Mouse (Mus musculus): ENCODE results near the gene Olig2.

Olig2 gene

GRCm38 (mm10) chr16:91226883-91227759 is 1.9 kb downstream of the Olig2 start:
- DNase-seq: no peak

- no peak for DNase-seq
Observed at GRCm38 (mm10) chr16:91227760-91228043, 2.4 kb downstream of the Olig2 start.

DNA sequence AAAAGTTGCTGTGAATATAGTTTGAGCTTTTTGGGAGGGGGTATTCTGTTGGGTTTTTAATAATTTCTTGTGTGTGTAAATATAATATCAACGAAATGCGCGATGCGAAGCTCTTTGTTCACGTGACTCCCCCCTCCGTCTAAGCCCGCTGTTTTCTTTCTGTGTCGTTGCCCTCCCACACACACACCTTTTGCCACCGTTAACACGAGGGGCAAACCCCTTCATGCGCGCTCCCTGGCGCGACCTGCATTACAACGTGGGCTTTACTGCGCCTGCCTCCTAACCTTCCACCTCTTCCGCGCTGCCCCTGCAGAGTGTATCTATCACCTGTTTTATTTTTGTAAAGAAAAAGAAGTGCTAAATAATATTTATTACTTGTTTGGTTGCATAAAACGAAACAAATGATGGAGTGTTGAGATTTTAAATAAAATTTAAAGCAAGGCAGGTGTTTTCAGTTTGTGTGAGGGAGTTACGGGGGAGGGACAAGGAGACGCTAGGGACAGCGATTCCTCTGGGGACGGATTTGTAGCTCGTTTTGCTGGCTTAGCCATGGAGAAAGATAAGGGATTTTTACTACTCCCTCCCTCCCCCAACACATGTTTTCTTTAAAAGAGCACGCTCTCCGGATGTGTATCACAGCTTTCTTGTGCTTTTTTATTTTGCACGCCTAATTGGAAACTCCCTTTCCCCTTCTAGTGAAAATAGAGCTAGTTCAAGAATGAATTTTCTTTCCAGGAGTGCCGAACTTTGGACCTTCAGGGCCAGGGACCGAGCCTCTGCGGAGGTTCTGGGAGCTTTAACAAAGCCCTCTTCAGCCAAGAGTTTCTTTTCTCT is 3.2 kb downstream of the Olig2 start:
- no peak for DNase-seq

- no peak for DNase-seq
Observed at GRCm38 (mm10) chr16:91229072-91229348, 3.8 kb downstream of the Olig2 start.

DNA sequence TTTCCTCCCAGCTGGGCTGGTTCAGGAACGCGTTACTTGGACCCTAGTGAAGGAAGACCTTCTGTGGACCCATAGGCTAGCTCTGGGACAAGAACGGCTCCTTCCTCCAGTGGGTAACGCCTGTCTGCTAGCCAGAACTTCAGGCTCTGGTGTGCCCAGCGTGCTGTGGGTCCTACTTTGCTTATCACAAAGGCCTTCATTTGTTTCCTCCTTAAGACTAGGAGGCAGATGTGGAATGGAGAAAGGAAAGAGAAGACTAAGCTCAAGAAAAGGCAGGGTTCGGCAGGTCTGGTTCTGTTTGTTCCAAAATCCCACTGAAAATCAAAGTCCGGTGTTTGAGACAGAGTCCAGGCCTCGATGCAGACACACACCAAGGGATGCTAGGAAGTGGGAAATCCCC is 4.4 kb downstream of the Olig2 start:
- no peak for DNase-seq

- no peak for DNase-seq
Observed at GRCm38 (mm10) chr16:91231781-91232469, 6.7 kb downstream of the Olig2 start.

DNA sequence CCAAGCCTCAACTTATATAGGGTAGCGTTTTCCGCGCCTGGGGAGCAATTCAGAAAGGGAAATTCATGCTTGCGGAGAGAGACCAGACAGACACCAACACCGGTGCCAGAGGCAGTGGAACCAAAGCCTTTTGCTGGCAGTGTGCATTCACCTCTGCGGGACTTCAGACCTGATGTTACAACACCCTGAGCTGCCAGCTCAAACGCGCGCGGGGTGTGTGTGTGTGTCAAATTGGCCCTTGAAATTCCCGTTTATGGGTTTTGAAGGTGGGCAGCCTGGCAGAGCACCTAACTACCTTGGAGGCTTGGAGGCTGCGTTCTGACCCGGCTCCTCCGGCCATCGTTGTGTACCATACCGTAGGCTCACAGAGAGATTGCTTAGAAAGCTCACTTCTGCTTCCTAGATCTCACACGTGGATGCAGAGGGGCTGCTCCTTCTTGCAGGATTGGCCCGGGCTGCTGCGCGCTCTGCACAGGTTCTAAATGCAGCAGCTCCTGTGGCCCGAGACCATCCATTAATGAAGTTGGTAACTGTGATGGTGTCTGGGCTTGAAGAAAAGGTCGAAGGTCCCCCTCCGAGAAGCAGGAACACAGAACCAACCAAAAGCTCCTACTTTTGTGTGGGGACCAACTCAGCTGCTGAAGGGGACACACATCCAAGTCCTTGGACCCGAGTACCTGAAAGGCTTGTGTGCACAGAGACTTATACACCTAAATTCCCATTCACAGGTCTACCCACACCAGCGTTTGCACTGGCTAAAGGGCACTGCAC is 7.4 kb downstream of the Olig2 start:
- DNase-seq: no peak

DNA sequence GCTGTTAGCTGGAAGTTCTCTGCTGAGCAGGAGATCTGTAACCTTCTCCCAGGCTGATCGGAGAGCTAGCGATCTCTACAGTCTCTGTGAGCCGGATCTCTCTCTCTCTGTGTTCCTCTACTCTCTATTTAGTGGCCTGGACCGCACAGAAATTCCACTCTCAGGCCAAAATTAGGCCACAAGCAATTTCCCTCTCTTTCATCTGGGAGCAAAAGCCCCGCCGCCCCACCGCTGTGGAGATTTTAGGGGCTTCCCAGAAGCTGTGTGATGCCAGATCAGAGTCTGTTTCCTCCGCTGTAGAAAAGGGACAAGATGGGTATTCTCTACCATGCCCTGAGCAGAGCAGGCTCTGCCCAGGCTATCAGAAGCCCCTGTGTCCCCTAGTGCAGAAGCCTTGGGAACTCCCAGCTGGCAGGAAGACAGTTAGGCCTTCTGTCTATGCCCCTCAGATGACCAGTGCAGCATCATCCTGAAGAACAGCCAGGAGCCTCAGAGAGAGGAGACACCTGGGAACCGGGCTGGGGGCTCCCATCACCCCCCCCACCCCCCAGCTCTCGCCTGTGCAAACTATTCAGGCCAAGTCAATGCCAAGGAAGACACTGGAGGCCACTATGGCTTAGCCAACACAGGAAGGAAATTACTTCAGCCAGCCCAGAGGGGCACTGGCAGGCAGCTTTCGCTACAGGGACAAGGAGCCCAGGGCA is 8.1 kb downstream of the Olig2 start:
- DNase-seq: no peak

- no peak for DNase-seq
Observed at GRCm38 (mm10) chr16:91239024-91239423, 13.8 kb downstream of the Olig2 start.

GRCm38 (mm10) chr16:91246292-91246691 is 21.0 kb downstream of the Olig2 start:
- DNase-seq: no peak

DNA sequence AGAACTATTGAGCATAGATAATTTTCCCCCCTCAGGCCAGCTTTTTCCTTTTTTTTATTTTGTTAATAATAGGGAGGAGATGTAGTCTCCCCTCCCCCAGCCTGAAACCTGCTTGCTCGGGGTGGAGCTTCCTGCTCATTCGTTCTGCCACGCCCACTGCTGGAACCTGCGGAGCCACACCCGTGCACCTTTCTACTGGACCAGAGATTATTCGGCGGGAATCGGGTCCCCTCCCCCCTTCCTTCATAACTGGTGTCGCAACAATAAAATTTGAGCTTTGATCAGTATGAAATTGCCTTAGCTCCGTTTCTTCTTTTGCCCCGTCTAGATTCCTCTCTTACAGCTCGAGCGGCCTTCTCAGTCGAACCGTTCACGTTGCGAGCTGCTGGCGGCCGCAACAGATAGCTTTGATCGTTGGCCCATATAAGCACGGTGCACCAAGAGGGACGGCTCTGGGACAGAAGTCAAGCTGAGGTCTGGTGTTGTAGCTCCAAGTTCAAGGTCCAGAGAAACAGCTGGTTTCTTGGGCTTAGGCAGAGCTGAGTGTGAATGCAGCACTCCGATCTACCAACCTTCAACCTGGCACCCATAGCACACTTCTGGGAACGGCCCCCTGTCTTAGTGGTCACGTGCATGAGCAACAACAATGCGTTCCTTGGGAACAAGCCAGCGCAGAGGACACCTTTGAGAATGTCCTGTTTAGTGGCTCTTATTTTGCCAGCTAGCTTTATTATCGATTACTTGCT is 30.3 kb downstream of the Olig2 start:
- DNase-seq: peak in 1 of 2 experiments; percentile 19

DNA sequence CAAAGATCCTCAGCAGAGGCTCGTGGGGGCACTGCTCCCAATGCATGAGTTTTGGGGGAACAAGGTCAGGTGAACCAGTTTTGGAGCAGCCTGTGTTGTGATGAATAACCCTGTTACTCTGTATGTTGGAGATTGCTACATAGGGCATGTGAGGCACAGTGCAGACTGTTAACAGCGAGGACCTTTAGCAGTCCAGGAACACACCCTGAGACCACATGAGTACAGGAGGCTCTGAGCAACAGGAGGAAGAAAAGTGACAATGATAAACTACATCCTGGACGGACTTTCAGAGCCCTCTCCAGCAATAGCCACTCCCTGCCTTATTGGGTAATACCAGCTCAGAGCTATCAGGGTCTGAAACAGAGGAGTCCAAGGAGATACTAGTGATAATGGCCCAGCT is 33.7 kb downstream of the Olig2 start:
- no peak for DNase-seq

DNA sequence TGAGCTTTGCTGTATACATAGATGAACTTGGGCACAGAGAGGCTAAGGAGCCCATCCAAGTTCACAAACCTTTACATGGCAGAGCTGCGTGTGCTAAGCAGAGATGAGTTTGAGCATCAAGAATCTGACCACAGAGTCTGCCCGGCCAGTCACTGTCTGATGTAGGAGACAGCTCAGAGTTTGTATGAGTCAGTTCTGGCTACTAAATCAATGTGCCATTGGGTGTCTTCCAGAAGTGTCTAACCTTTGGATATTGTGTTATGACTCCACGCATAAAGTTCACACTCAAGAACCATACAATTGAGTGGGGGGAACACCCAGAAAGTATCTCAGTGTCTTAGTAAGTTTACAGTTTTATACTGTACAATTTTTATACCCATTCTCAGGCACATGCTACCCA is 35.6 kb downstream of the Olig2 start:
- DNase-seq: no peak

DNA sequence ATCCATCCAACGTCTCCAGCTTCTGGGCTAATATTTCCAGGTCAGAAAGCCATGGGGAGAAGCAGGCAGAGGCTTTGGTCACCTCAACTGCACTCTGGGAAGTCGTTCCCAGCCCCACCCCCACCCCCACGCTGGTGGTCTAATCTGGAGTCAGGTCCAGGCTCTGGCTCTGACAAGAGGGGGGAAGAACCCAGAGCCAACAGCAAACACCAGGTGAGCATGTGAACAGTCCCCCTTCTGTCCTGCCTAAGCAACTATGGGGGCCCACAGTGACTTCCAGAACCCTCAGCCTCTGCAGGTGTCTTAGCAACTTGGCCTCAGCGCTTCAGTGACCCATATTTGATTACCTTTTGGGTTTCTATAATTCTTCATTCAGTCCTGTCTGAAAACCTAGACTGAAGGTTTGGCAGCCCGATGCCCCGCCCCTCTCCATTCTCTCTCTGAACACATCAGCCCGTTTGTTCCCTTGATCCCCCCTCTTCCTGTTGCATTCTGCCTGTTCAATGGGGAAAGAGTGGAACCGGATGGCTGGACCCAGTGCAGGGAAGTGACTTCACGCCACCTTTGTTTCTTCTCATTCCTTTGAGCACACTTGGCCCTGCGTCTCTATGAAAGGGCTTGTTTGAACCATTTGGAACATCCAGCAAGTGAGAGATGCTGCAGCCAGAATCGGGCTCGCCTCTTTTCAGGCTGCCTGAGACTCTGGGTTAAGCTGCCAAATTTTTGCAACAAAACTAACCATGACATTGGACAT is 37.4 kb downstream of the Olig2 start:
- no peak for DNase-seq

DNA sequence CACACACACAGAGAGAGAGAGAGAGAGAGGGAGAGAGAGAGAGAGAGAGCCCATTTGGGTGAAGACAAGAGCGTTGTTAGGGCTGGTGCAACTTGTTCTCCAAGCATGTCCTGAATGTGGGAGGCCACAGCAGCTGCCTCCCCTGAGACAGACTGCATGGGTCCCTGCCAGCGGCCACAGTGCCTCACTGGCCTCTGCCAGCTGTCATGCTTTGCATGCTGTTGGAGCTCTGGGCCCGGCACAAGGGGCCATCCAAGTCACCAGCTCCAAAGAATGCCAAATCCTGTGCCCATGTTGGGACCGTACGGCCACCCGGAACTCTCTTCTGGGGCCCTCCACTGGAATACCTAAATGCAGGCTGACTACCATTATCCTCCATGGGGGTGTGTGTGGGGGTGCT is 40.7 kb downstream of the Olig2 start:
- DNase-seq: no peak

DNA sequence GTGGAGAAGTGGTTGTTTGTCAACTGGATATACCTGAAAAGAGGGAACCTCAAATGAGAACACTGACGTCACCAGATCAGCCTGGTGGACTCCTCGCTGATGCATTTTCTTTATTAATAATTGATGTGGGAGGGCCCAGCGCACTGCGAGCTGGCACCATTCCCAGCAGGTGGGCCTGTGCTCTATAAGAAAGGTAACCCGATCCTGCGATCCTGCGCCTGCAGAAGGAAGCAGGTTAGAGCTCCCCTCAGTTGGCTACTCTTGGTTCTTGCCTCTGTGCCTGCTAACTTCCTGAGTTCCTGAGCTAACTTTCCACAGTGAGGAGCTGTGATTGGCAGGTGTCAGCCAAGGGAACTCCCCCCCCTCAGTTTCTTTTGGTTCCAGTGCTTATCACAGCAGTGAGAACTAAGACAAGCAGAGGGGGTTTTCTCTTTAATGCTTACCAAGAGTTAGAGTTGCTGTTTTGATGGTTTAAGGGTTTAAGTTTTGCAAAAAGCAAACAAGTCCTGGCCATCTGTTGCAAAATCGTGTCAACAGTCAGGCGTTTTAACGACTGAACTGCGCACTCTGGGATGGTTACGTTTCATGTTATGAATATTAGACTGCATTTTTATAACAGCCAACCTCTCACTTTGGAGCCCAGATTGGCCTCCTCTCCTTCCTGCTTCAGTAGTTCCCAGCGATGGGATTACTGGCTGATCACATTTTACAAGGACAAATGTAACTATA is 43.6 kb downstream of the Olig2 start:
- no peak for DNase-seq

- DNase-seq: peak; percentile 7 to 16
Observed at GRCm38 (mm10) chr16:91269468-91270211, 44.4 kb downstream of the Olig2 start, which contains the start of gene Olig1. Gene Olig1, plus strand, starts transcription at chr16:91269772.

GRCm38 (mm10) chr16:91270212-91270971 is 45.1 kb downstream of the Olig2 start:
- no peak for DNase-seq

Data from kidney, adult 8-10 months (tissue).